Mouse (Mus musculus) gastrocnemius, adult 8-10 months (tissue): ENCODE measurements around the gene Trpm7. TPM values are rescaled to one million over a fixed set of nuclear protein-coding genes. Genes with fewer than 3 reads are reported as not detected.
"Not testable (repeated sequence)": the region's sequence is repeated elsewhere in the genome, so short reads cannot be mapped to it uniquely, and the experiment has no call there.

Experiments used
- DNase-seq, 2 experiments: peaks; one replicate each; pipeline ENCODE4 v3.0.0; 2022; ENCODE audit warnings: low spot score in 2 of 2
- total RNA-seq, 4 experiments: library from RNA; stranded (reverse); gene quantifications; 2 replicates each; pipeline ENCODE4 v1.2.4; 2022

Gene Trpm7
- 10 to 100 TPM; 21.0 to 26.4 (median 25.5) TPM for total RNA-seq

DNA sequence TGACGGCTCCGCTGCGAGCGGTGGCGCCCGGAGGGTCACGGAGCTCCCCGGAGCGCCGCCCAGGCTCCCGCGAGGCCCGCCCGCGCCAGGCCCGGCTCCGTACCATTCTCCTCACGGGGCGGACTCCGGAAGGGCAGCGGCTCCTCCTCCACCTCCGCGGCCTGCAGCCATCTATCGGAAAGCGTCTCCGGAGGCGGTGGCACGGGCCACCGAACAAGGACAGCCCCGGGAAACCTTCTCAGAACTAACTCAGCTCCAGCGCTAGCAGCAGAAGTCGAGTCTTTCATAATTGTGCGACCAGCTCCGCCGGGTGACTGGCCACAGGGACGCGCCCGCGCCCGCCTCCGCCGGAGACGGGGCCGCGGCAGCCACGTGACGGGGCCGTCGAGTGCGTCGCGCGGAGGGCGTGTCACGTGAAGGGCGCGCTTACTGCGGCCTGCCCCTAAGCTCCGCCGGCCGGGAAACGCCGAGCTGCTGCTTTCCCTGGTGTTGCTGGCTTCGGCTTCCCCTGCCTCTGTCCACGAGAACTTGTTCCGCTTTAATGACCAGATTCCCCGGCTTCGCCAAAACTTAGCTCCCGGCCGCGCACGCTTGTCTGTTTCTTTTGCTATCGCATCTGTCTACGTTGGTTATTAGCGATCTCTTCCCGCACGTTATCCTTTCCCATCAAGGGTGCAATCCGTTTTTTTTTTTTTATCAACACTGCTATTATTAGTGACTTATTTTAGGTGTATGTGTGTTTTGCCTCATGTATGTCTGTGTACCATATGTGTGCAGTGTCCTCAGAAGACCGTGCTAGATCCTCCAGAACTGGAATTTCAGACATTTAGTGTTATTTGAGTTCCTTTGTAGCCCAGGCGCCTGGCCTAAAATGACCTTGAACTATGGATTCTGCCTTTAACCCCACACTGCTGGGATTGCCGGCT is at the start of gene Trpm7:
Gene Trpm7 (minus strand): TSS at position 360 of the 926 bp plus-strand sequence.
- DNase-seq: peak; percentile 88 to 93

DNA sequence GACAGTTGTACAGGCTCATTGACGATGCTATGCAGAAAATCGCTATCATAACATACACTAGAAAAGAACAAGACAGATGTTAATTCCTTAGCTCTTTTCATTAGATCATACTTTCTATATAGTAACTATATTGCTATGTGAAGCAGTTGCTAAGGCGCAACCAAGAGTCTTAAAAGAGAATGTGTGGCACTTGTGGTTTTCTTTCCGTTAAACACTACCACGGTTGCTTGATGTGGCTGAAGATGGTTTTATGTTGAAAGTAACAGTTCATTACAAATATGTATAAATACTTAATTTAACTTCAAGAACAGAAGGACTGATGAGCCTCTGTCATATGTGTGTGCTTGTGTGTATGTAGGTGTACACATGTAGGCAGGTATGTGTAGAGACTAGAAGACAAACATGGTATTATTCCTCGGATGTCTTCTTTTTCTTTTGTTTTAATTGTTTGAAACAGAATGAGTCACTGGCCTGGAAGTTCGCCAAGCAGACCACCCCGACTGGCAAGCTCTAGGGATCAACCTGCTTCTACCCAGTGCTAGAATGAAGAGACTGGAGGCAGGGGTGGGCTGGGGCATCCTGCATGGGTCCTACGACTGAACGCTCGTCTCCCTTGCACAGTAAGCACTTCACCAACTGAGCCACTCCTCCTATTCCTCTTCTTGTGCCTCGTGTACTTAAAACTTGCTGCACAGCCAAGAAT is 44.5 kb upstream of the Trpm7 start:
- no peak for DNase-seq

DNA sequence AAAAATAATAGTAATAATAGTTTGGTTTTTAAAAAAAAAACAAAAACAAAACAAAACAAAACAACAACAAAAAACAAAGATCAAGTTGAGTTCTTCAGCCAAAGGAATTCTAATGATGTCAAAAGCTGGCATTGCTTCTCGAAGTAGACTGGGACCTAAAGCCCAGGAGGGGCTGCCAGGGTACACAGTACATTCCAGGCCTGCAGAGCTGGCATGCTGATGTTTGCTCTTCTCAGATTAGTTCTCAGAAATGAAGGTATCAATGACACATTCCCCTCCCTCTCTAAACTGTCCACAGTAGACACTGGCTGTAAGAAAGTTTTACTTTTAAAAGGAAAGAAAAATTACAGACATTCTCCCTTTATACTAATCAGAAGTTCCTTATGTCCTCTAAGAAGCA is 40.2 kb upstream of the Trpm7 start:
- DNase-seq: peak; percentile 8 to 49

DNA sequence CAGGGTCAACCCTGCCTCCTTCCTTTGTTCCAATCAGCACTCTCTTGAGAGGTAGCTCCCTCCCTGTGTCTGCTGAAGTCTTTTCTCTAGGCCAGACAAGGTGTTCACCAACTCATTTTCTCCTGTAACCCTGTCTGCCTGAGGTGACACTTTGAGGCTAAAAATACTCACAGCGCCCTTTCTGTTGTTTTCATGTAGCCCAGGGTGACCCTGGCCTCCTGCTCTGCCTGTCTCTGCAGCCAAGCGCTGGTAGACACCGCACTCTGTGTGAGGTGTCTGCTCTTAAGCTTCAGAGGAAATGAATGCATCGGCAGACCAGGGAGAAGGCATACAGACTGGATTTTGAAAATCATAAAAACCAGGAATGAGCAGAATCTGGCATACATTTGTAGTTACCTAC is 38.1 kb upstream of the Trpm7 start:
- DNase-seq: no peak

DNA sequence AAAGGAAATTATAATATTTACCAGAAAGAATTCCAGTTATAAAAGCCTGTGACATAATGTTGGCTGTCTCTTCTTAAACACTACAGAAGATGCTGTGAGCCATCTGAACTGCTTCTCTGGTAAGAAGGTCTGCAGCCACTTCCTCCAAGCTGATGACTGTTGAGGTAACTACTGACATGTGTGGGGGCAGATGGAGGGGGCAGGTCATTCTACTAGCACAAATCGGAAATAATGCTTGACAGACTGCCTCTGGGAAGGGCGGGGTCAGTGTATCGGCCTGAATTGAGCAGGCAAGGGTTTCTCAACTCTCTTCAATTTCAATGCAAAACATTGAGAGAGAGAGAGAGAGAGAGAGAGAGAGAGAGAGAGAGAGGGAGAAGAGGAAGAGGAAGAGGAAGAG is 28.1 kb upstream of the Trpm7 start:
- DNase-seq: no peak

DNA sequence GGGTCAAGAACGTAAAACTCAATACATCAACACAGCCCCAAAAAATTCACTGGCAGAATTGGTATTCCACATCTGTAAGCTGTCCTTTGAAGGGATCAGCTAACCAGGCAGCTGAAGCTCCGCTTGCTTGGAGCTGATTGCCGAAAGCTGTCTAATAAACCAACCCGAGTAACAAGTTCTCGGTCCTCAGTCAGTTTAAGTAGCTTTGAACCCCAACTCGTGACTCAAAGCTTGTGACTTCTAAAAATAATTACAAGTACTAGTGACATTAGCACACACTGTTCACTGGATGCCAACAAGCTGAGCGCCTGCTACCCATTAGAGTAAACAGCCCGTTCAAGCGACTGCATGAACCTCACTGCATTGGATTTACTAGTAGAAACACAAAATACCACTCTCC is 21.5 kb upstream of the Trpm7 start:
- peak; percentile 30 to 34 for DNase-seq

DNA sequence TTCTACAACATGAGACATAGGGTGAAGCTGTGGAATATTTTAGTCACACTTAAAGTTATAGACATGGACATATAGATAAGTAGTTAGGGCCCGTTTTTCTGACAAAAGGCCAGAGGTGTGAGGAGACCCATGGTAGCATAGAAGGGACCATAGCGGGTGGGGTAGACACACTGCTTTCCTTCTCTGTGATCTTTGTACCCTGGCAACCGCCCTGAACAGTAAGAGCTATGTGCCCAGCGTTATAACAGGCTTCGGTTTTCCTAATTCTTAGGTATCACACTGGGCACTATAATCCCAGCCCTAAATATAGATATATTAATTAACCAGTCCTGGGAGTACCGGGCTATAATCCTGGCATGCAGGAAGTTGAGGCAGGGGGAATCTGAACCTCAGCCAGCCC is 20.9 kb upstream of the Trpm7 start:
- no peak for DNase-seq

DNA sequence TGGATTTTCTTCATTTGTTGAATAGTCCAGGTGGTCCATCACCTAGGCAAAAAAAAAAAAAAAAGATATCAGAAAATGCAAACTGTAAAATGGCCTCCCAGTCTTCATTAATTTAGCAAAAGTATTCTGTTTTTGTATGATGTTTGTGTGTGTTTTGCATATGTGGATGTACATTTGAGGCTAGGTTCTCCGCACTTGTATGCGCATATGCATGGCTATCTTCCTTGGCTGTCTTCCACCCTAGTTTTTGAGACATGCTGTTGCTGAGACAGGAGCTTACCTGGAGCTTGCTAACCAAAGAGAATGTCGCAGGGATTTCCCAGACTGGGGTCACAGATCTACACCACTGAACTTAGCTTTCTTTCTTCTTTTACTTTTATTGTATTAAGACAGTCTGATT is 18.2 kb upstream of the Trpm7 start:
- DNase-seq: no peak

DNA sequence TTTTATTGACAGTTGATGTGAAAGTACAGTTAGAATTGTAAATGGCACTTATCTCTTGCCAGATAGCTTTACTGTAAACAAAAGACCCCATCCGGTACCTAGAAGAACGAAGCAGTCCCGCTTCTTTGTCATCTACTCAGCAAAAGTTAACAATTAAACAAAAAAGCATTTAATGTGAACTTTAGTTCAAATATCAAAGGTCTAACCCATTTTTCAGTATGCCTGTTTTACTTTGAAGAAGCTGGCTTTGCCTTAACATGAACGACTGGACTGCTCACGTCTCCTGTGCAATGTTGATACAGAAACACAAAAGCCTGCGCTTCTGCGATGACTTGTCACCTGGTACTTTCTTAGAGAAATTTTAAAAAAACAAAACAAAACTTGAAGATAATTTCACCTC is 16.3 kb upstream of the Trpm7 start:
- no peak for DNase-seq

DNA sequence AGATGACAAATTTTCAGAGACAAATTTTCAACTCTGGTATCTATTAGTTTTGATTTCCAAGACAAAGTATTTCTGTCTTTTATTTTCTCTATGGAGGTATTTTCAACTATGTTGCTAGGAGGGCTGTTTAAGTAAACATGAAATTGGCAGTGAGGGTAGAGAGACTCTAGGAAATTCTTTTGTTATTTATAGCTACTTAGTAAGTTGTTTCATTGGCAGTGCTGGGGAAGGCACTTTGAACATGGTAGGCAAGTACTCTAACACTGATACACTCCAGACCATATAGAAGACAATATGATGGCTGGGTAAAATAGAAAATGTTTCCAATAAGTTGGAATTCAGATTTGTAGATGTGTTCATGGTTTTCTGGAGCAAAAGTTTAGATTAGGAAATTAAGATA is 15.7 kb upstream of the Trpm7 start:
- DNase-seq: no peak

DNA sequence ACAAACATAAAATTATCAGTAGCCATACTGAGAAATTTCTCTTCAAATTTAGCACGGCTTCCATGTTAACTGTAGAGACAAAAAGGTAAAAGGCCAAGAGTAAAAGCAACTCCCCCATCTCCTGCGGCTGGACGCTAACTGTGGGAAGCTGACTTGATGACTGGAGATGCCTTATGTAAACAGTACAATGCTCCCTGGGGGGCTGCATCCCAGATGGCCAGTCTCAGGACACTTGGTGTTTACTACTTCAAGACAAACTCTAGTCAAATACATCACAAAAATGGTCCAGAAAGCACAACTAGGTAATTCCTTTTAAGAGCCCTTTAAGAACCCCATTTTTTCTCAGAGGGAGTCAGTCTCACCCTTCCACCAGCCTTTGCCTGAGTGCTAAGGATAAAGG is 11.1 kb upstream of the Trpm7 start:
- no peak for DNase-seq

DNA sequence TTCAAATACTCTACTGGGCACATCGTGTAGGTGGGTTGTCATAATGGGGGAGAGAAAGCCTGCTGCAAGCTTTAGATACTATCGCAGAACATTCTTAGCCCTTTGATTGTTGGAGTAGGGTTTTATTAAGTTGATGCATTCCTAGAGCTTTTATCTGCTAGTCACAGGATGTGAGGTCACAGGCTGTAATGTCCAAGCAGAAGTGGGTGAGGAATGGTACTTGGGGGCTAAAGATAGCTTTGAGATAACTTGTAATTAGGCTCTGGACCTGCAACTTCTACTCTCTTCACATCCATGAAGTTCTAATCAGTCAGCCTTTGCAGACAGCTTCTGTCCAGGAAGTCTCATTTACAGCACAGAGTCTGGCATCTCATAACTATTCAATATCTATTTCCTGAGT is 9.8 kb upstream of the Trpm7 start:
- DNase-seq: no peak

DNA sequence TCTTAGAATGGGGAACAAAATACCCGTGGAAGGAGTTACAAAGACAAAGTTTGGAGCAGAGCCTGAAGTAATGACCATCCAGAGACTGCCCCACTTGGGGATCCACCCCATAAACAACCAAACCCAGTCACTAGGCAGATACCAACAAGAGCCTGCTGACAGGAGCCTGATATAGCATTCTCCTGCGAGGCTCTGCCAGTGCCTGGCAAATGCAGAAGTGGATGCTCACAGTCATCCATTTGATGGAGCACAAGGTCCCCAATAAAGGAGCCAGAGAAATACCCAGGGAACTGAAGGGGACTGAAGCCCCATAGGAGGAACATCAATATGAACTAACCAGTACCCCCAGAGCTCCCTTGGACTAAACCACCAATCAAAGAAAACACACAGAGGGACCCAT is 6.7 kb upstream of the Trpm7 start:
- not testable (repeated sequence) for DNase-seq

DNA sequence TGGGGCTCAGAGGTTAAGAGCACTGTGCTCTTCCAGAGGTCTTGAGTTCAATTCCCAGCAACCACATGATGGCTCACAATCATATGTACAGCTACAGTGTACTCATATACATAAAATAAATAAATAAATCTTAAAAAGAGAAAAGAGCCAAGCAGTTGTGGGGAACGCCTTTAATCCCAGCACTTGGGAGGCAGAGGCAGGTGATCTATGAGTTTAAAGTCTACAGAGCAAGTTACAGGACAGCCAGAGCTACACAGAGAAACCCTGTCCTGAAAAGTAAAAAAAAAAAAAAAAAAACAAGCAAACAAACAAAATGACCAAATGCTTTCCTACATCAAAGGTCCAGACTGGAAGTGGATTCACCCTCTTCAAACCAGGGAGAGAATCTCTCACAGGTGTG is 2.0 kb upstream of the Trpm7 start:
- no peak for DNase-seq

DNA sequence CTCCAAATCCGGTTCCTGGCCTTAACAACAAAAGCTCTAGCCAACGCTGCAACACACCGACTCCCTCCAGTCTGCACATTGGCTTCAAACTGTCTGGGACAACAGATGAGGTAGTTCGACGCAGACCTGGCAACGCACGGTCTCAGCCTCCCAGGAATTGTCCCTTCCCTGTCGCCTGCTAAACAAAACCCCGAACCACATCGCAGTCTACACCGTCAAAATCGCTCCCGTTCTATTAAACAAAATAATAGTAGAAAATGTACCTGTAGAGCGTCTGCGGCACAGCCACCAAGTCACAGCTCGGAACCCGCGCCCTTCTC is 554 bp downstream of the Trpm7 start:
- DNase-seq: no peak

DNA sequence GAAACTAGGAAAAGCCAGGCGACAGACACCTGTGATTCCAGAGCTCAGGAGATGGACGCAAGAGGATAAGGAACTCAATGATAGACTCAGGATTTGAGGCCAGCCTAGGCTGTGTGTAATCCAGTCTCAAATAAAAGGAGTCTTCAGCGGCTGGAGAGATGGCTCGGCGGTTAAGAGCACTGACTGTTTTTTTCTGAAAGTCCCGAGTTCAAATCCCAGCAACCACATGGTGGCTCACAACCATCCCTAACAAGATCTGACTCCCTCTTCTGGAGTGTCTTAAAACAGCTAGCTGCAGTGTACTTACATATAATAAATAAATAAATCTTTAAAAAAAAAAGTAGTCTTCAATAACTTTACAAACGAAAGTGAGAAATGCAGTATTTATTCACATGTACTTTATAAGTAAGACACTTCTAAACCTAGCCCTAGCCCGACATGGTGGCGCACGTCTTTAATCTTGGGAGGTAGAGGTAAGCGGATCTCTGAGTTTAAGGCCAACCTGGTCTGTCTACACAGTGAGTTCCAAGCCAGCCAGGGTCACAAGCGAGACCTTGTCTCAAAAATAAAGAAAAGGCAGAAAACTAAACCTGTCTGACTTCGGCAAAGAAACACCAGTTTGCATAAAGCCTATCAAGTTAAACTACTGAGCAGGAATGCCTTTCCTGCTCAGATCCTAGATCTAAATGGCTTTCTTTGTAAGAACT is 1.1 kb downstream of the Trpm7 start:
- DNase-seq: peak in 1 of 2 experiments; percentile 3

DNA sequence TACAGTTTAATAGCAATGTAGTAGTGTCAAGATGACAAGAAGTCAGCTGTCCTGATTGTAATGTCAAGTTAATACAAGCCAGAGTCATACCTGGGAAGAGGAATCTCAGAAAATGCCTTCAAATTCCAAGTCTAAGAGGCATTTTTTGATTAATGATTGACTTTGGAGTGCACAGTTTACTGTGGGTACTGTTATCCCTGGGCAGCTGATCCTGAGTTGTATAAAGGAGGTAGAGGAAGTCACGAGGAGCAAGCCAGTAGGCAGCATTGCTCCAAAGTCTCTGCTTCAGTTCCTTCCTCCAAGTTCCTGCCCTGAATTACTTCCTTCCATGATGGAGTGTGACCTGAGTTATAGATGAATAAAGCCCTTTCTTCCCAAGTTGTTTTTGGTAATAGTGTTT is 9.7 kb downstream of the Trpm7 start:
- DNase-seq: no peak

DNA sequence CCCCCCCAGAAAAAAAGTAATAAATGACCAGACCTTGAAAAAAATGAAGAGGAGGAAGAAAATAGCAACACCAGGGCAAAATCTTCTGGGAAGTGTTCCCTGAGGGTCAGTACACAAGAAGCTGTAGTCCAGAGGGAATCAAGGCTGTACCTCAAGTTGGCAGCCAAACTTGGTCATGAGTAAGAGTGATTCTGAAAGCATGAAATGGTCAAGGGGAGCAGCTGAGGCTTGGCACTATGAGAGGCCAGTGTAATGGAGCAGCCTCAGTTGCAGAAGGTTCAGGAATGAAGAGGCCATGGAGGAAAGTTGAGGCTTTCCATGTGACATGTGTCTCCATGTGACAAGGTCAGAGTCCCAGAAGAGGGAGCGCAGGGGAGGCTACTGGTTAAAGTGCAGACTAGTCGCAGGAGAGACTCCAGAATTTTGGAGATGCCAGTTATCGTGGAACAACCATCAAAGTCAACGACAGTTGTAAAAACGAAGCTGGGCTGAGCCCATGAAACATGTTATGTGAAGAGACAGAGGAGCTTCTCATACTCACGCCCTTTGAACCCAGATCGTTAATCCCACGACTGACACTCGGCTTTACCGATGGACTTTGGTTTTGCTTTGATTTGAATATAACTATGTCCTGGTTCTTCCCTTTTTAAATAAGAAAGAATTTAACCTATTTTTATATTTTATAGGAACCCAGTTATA is 10.4 kb downstream of the Trpm7 start:
- no peak for DNase-seq

DNA sequence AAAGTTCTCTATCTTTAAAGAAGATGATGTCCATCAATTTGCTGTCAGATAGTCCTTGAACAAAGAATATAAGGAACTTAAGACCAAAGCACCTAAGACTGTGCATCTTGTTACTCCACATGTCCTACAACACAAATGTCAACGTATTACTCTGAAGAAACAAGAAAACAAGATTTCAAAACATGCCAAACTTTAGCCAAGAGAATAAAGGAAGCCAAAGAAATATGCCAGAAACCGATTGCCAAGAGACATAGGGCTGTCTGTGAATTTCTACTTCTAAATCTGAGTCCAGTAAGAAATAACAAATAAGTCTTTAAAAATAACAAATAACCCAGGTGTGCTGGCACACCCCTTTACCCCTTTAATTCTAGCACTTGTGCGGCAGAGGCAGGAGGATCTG is 11.0 kb downstream of the Trpm7 start:
- DNase-seq: no peak

DNA sequence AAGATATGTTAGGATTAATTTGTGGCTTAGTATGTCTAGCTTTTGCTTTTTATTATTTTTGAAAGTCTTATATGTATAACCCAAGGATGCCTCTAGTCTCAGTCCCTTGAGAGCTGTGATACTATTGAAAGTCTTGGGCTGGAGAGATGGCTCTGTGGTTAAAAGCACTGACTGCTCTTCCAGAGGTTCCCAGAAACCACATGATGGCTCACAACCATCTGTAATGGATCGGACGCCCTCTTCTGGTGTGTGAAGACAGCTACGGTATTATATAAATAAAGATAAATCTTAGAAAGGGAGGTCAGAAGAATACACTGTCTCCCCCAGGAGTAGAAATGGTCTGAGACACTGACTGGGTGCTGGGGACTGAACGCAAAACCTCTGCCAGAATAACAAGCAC is 31.3 kb downstream of the Trpm7 start:
- DNase-seq: no peak

DNA sequence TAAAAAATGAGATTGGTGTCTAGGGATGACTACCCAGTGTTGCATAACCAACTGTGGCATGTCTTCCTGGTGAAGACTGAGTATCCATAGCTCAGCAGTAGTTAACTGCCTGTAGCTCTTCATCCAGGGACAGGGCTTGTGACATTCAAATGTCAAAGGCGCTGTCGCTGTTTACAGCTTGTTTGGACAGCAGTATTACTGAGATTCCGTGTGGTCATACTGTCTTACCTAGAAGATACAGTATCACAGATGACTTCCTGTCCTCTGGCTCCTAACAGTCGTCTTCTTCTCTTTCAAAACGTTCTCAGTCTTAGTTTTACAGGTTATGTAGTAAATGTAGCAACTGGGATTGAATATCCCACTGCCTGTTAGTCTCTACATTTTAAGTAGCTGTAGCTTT is 37.2 kb downstream of the Trpm7 start:
- DNase-seq: peak in 1 of 2 experiments; percentile 18

DNA sequence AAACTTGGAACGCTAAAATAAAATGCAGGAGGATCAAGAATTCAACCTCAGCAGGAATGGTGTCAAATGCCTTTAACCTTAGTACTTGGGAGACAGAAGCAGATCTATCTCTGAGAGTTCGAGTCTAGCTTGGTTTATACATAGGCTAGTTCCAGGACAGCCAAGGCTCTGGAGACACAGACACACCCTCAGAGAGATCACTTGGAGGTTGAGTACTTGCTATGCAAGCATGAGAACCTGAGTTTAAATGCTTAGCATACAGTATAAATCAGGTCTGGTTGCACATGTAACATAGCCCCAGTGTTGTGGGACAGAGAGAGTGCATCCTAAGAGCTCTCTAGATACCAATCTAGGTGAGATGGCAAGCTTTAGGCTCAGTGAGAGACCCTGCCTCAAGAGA is 58.6 kb downstream of the Trpm7 start:
- DNase-seq: no peak
